Mouse (Mus musculus): ENCODE results near the gene Msl2.

DNA sequence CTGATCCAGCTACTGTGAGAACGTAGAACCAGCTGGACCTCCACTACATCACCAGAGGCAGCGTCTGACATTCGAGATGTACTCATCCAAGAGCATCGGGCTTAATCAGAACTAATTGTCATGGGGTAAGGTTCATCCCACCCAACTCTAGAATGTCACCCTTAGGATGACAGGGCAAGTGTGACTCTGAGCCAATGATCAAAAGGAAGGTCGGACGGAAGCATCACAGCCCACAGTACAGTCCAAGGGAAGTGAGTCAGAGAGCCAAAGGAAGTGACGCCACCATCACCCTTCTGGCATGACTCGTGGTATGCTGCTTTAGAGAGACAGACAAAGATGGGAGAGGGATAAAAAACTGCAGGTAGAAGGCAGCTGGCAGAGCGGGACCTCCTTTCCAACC is 31.7 kb upstream of the Msl2 start:
- TF ChIP-seq CTCF (IDR thresholded peaks at IDR 0.05; ENCODE audit: low read depth, low read length) (no peak), POLR2A (IDR thresholded peaks at IDR 0.05; ENCODE audit: extremely low read depth, insufficient read depth, low read length) (no peak)

Measured in liver, adult 2 months (tissue).